Mouse (Mus musculus) testis, adult 2 months (tissue): Measurements from ENCODE around the gene Scaf8.

Experiments used
- CTCF ChIP-seq: fragments of 200-500 bp; IDR thresholded peaks from 2 replicates; pipeline ENCODE4 v1.5.1; 2012; ENCODE audit warnings: low read depth, mild to moderate bottlenecking, inconsistent platforms, low read length, moderate library complexity; ENCODE audit not compliant: control insufficient read depth, insufficient read depth, insufficient replicate concordance
- POLR2A ChIP-seq: fragments of 200-500 bp; IDR thresholded peaks from 2 replicates; pipeline ENCODE4 v1.6.1; 2012; ENCODE audit warnings: low read depth, mild to moderate bottlenecking, inconsistent platforms, low read length, moderate library complexity; ENCODE audit not compliant: control insufficient read depth

- no peak for TF ChIP-seq CTCF
- no peak for TF ChIP-seq POLR2A
Measured at GRCm38 (mm10) chr17:3210134-3210533, 95.4 kb downstream of the Scaf8 start.
